Comparison of ENCODE assay signal across 19 mouse cellular contexts in the genomic region with DNA sequence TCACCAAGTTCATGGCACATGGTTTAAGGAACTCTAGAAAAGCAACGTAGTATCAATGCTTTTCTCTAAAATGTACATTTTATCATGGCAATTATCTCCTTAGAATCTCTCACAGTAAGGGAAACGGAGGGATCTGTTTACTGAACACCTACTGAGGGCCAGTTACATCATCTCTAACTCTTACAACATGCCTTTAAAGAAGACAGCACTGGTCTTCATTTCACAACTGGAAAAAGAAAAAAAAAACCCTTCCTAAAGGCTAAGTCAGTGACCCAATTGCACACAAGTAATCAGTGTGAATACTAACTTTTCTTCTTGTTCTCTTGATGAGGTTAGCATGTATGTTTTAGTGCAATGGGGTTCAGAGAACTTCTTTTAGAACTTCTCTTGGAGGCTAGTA.
A peak's percentile ranks its signal among the peaks of the same experiment; 100 is the strongest.
DNase-seq lines count a peak whose midpoint lies in the region; ATAC-seq lines count a peak whose summit lies in the region.
"Had no signal": no experiment of that assay in that cellular context is flagged by ENCODE, and none has a peak within 500 bp of the region (broad histone marks: within the 10 kb centered on the region; RNA-seq: fewer than 3 reads in every experiment).

No protein-coding gene starts in this region.

- H3K27ac ChIP-seq in brown adipose tissue, adult 24 weeks (replicated peaks; ENCODE audit: low read depth, low read length) = peak overlapping the region; percentile 81; the same call in 1 of the 2 replicates
- H3K27ac ChIP-seq: embryonic facial prominence, embryonic 10.5 days; embryonic facial prominence, embryonic 12.5 days; forebrain, embryonic 13.5 days; forebrain, embryonic 15.5 days had no signal

- peak; percentile 59; the same call in 1 of the 2 replicates for ATAC-seq in megakaryocyte, adult 5-6 weeks (ENCODE audit: poor library complexity, severe bottlenecking)
- ATAC-seq: forebrain, embryonic 13.5 days; forebrain, embryonic 15.5 days; forebrain, postnatal 0 days had no signal

- DNase-seq in adipocyte (ENCODE audit: low spot score) = peak; percentile 10
- no peak for DNase-seq in gastrocnemius, postnatal 25 days
- DNase-seq in thymus, postnatal 10 days (ENCODE audit: low spot score in 2 of 2) = no peak
- DNase-seq in frontal cortex, postnatal 10 days (ENCODE audit: low spot score in 2 of 2) = no peak
- DNase-seq: adrenal gland, adult 8-10 months; adrenal gland, postnatal 14 days; adrenal gland, postnatal 36 days; cerebellum, adult 11 months; cerebellum, adult 18-20 months; cerebellum, adult 8-10 months; cerebellum, postnatal 10 days; cerebellum, postnatal 25 days; forebrain, postnatal 0 days had no signal

- no peaks in the 10 kb centered on the region for H3K4me1 ChIP-seq in brown adipose tissue, adult 24 weeks (ENCODE audit: control insufficient read depth, insufficient read depth, insufficient read length, low read length)
- H3K4me1 ChIP-seq: embryonic facial prominence, embryonic 10.5 days; embryonic facial prominence, embryonic 12.5 days; forebrain, embryonic 15.5 days had no signal

- no peak overlapping the region for H3K4me3 ChIP-seq in brown adipose tissue, adult 24 weeks (ENCODE audit: insufficient read depth, low read depth, low read length)
- H3K4me3 ChIP-seq: embryonic facial prominence, embryonic 10.5 days; embryonic facial prominence, embryonic 12.5 days; forebrain, embryonic 13.5 days; forebrain, embryonic 15.5 days had no signal
